Mouse (Mus musculus) limb, embryonic 11.5 days (tissue): Measurements from ENCODE around the gene Trim67. TPM values are rescaled to one million over a fixed set of nuclear protein-coding genes. Genes with fewer than 3 reads are reported as not detected.

ENCODE experiments used
- ATAC-seq: fragments of 200-750 bp; cut with Nextera tagmentation; 2 replicates; pipeline ENCODE4 v1.8.0; 2017; ENCODE audit warnings: low read depth; ENCODE audit not compliant: insufficient number of reproducible peaks, low FRiP score, low TSS enrichment
- DNase-seq: peaks from one replicate; pipeline ENCODE4 v3.0.0-alpha.2; 2015; ENCODE audit warnings: low spot score
- H3K27ac ChIP-seq: fragments of 300-500 bp; sonication (generic); replicated peaks from 2 replicates; pipeline ENCODE4 v1.5.1; 2014; ENCODE audit warnings: low read depth, mild to moderate bottlenecking, low read length
- H3K27me3 ChIP-seq: fragments of 300-500 bp; sonication (generic); 2 replicates; pipeline ENCODE4 v1.6.1; 2014; ENCODE audit warnings: mild to moderate bottlenecking, low read length, mixed read lengths; ENCODE audit not compliant: control insufficient read depth, insufficient read depth
- H3K36me3 ChIP-seq: fragments of 300-500 bp; sonication (generic); 2 replicates; pipeline ENCODE4 v1.6.1; 2014; ENCODE audit warnings: mild to moderate bottlenecking, low read length, moderate library complexity, mixed read lengths; ENCODE audit not compliant: control insufficient read depth, insufficient read depth
- H3K4me1 ChIP-seq: fragments of 300-500 bp; sonication (generic); 2 replicates; pipeline ENCODE4 v1.6.1; 2014; ENCODE audit warnings: low read length, mixed read lengths; ENCODE audit not compliant: control insufficient read depth, insufficient read depth
- H3K4me2 ChIP-seq: fragments of 300-500 bp; sonication (generic); 2 replicates; pipeline ENCODE4 v1.6.1; 2014; ENCODE audit warnings: low read depth, mild to moderate bottlenecking, moderate library complexity; ENCODE audit not compliant: severe bottlenecking
- H3K4me3 ChIP-seq: fragments of 300-500 bp; sonication (generic); 2 replicates; pipeline ENCODE4 v1.5.1; 2014; ENCODE audit warnings: low read depth, low read length
- H3K9ac ChIP-seq: fragments of 300-500 bp; sonication (generic); 2 replicates; pipeline ENCODE4 v1.6.1; 2014; ENCODE audit warnings: mild to moderate bottlenecking, low read length
- H3K9me3 ChIP-seq: fragments of 300-500 bp; sonication (generic); 2 replicates; pipeline ENCODE4 v1.6.1; 2016; ENCODE audit warnings: low read length; ENCODE audit not compliant: control insufficient read depth
- WGBS: fragments of 180-500 bp; shearing (Covaris S2); extraction: QIAGEN DNeasy Blood & Tissue Kit; methylation state at CpG from one replicate; pipeline ENCODE4 v1.1.7; 2014; 5-methylcytosine and 5-hydroxymethylcytosine counted together
- polyA plus RNA-seq: library from polyadenylated mRNA; unstranded; fragments of >200 nt; fragmentation: Nextera tagmentation; extraction: Ambion mirVana; gene quantifications from 2 replicates; pipeline ENCODE4 v1.2.1, GENCODE M21; 2014

Gene Trim67
- polyA plus RNA-seq, 1 experiment from 2014 or later, result 0.01 TPM

DNA sequence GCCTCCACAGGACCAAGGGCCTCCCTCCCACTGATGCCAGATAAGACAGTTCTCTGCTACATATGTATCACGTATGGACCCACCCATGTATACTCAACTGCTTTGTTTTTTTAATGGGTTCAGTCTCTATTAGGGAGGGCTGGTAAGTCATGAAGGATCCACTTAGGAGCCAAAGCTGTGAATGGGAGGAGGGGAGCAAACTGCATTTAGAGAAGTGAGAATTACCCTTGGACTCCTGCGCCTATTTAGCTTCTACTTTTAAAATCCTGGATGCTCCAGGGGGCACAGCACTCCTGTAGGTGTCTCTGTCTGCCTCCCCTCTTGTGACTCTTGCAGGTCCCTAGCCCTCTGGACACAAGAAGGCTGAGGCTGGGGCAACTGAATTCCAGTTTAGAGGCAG lies 36.7 kb upstream of the Trim67 start:
- H3K36me3 ChIP-seq, result no peaks in the 10 kb centered on the region
- ATAC-seq, result no peak
- 74% methylated on average over 2 of the region's 2 CpGs for WGBS

DNA sequence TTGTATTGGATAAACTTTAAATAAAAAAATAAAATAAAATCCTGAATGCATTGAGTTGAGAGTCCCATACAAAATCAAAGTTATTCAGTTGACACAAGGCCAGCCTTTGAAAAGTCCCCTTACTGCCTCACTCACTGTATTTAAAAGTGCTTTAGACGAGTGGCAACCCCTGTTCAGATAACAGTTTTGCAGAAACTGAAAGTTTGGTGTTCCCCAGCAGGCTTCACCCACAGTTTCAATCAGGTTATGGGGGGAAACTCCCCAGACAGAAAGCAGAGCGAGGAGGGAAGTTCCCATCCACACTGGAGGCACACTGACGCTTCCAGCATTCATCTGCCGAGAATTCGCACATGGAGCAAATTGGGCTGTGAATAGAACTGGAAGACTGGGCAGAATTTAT lies 36.3 kb upstream of the Trim67 start:
- 0 out of 2 replicates have a peak, but pooled peaks cover 3% of the 10 kb centered on the region for H3K4me1 ChIP-seq
- no peak overlapping the region for H3K27ac ChIP-seq
- H3K4me2 ChIP-seq, result no peak overlapping the region
- ATAC-seq (no peak), DNase-seq (no peak)
- H3K36me3 ChIP-seq, result no peaks in the 10 kb centered on the region
- no peak overlapping the region for H3K4me3 ChIP-seq
- peaks cover 13% of the 10 kb centered on the region for H3K27me3 ChIP-seq
- no peak overlapping the region for H3K9ac ChIP-seq
- 72% methylated on average over 5 of the region's 5 CpGs for WGBS
- no peaks in the 10 kb centered on the region for H3K9me3 ChIP-seq

More for the DNA sequence above, 36.7 kb upstream of the Trim67 start:
- Histone ChIP-seq H3K9ac (no peak overlapping the region), H3K9me3 (no peaks in the 10 kb centered on the region), H3K4me2 (no peak overlapping the region), H3K4me3 (no peak overlapping the region), H3K4me1 (0 out of 2 replicates have a peak, but pooled peaks cover 3% of the 10 kb centered on the region), H3K27ac (no peak overlapping the region), H3K27me3 (peaks cover 17% of the 10 kb centered on the region)
- DNase-seq, result no peak

DNA sequence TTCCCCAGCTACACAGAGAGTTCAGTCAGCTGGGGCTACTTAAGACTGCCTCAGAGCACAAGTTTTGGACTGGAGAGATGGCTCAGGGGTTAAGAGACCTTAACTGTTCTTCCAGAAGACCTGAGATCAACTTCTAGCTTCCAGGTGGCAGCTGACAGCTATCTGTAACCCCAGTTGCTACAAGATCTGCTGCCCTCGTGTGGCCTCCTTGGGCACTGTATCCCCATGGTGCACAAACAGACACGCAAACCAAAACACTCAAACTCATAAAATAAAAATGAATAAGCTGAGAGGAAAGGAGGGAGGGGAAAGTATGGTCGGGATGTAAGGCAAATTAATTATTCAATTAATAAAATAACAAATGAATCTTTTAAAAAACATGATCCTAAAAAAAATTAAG lies 34.3 kb upstream of the Trim67 start:
- peak; percentile 43 for DNase-seq
- H3K27me3 ChIP-seq, result no peaks in the 10 kb centered on the region
- no peaks in the 10 kb centered on the region for H3K36me3 ChIP-seq
- ATAC-seq, result no peak
- H3K9ac ChIP-seq, result no peak overlapping the region
- no peak overlapping the region for H3K27ac ChIP-seq
- H3K4me3 ChIP-seq, result no peak overlapping the region
- no peaks in the 10 kb centered on the region for H3K4me1 ChIP-seq
- no peaks in the 10 kb centered on the region for H3K9me3 ChIP-seq
- WGBS, result 31% methylated on average over 3 of the region's 3 CpGs
- no peak overlapping the region for H3K4me2 ChIP-seq

DNA sequence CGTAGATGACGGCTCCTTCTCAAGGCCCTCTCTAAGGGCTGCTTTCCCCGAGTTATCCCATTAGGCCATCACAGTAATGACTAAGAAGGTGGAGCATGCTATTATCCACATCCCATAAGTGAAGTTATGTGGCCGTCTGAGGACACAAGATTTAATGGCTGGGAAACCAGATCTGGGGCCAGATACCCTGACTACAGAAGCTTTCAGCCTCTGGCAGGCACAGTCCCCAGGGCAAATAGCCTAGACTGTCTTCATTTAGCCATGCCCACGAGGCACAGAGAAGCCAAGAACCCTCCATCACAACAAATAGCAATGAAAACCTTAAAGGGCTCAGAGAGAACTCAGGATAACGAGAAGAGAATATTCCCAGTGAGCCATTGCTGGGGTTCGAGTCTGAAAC lies 29.8 kb upstream of the Trim67 start:
- Histone ChIP-seq H3K36me3 (no peaks in the 10 kb centered on the region), H3K27ac (no peak overlapping the region), H3K9me3 (no peaks in the 10 kb centered on the region), H3K4me2 (no peak overlapping the region), H3K27me3 (no peaks in the 10 kb centered on the region), H3K4me3 (no peak overlapping the region), H3K4me1 (no peaks in the 10 kb centered on the region), H3K9ac (no peak overlapping the region)
- 64% methylated on average over 7 of the region's 7 CpGs for WGBS
- DNase-seq (no peak), ATAC-seq (no peak)

DNA sequence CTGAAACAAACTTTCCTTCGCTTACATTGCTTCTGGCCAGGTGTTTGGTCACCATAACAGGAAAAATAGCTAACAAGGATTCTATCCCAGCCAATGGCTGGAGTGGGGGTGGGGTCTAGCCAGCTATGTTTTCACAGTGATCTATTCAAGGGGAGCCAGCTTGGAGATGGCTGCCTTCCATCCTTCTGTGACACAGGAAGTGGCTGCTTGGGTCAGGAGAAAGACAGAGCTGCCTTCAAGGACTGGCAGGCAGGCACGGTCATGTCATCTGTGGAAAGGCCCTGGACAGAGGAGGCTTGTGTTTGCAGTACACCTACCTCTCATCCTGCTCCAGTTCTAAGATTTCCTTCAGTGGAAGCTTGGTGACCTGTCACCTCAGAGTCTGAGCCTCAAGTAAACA lies 20.5 kb upstream of the Trim67 start:
- H3K27ac ChIP-seq, result no peak overlapping the region
- no peaks in the 10 kb centered on the region for H3K36me3 ChIP-seq
- no peak for ATAC-seq
- H3K4me2 ChIP-seq, result no peak overlapping the region
- DNase-seq, result no peak
- no peaks in the 10 kb centered on the region for H3K9me3 ChIP-seq
- no peaks in the 10 kb centered on the region for H3K27me3 ChIP-seq
- WGBS, result 79% methylated on average over 2 of the region's 2 CpGs
- H3K4me3 ChIP-seq, result no peak overlapping the region
- no peaks in the 10 kb centered on the region for H3K4me1 ChIP-seq
- H3K9ac ChIP-seq, result no peak overlapping the region

- no peaks in the 10 kb centered on the region for H3K9me3 ChIP-seq
- H3K36me3 ChIP-seq, result no peaks in the 10 kb centered on the region
- H3K4me2 ChIP-seq, result peak overlapping the region; percentile 28; the same call in 1 of the 2 replicates
- no peaks in the 10 kb centered on the region for H3K27me3 ChIP-seq
- H3K9ac ChIP-seq, result no peak overlapping the region
- H3K4me3 ChIP-seq, result no peak overlapping the region
- DNase-seq (peak; percentile 84), ATAC-seq (no peak)
- H3K27ac ChIP-seq, result no peak overlapping the region
- 11% methylated on average over 16 of the region's 16 CpGs for WGBS
- no peaks in the 10 kb centered on the region for H3K4me1 ChIP-seq
Measured at GRCm38 (mm10) chr8:124775695-124776094, 17.2 kb upstream of the Trim67 start.

GRCm38 (mm10) chr8:124780236-124780635 lies 12.7 kb upstream of the Trim67 start:
- H3K4me1 ChIP-seq, result no peaks in the 10 kb centered on the region
- no peak overlapping the region for H3K9ac ChIP-seq
- no peak overlapping the region for H3K27ac ChIP-seq
- no peaks in the 10 kb centered on the region for H3K36me3 ChIP-seq
- H3K4me2 ChIP-seq, result no peak overlapping the region
- H3K9me3 ChIP-seq, result no peaks in the 10 kb centered on the region
- ATAC-seq (no peak), DNase-seq (no peak)
- WGBS, result 22% methylated on average over 7 of the region's 7 CpGs
- no peak overlapping the region for H3K4me3 ChIP-seq
- H3K27me3 ChIP-seq, result no peaks in the 10 kb centered on the region

- H3K27ac ChIP-seq, result no peak overlapping the region
Measured at GRCm38 (mm10) chr8:124782431-124782830, 10.5 kb upstream of the Trim67 start.

GRCm38 (mm10) chr8:124783228-124783627 lies 9.7 kb upstream of the Trim67 start:
- Histone ChIP-seq H3K27ac (no peak overlapping the region), H3K4me2 (no peak overlapping the region), H3K4me3 (no peak overlapping the region), H3K4me1 (no peaks in the 10 kb centered on the region), H3K9ac (no peak overlapping the region), H3K27me3 (no peaks in the 10 kb centered on the region), H3K36me3 (no peaks in the 10 kb centered on the region), H3K9me3 (no peaks in the 10 kb centered on the region)
- WGBS, result 91% methylated on average over 15 of the region's 15 CpGs
- DNase-seq, result no peak
- ATAC-seq, result no peak

More at GRCm38 (mm10) chr8:124782431-124782830, 10.5 kb upstream of the Trim67 start:
- H3K36me3 ChIP-seq, result no peaks in the 10 kb centered on the region
- no peaks in the 10 kb centered on the region for H3K9me3 ChIP-seq
- DNase-seq (no peak), ATAC-seq (no peak)
- no peak overlapping the region for H3K4me3 ChIP-seq
- no peaks in the 10 kb centered on the region for H3K4me1 ChIP-seq
- H3K4me2 ChIP-seq, result no peak overlapping the region
- H3K9ac ChIP-seq, result no peak overlapping the region
- WGBS, result 76% methylated on average over 3 of the region's 3 CpGs
- H3K27me3 ChIP-seq, result no peaks in the 10 kb centered on the region
